Mouse (Mus musculus) 416B (cell line): ENCODE measurements around the gene Trim32.
A peak's percentile ranks its signal among the peaks of the same experiment; 100 is the strongest.

ENCODE experiments used
- DNase-seq: peaks from one replicate; pipeline ENCODE4 v3.0.0; 2011; ENCODE audit warnings: low read depth

The Trim32 gene

GRCm38 (mm10) chr4:65604504-65605150 is at the start of gene Trim32:
Trim32 (plus strand) TSS chr4:65604986.
- no peak for DNase-seq

GRCm38 (mm10) chr4:65565493-65565892 is 39.3 kb upstream of the Trim32 start:
- no peak for DNase-seq

GRCm38 (mm10) chr4:65580254-65580653 is 24.5 kb upstream of the Trim32 start:
- DNase-seq, result no peak

GRCm38 (mm10) chr4:65586947-65587346 is 17.8 kb upstream of the Trim32 start:
- DNase-seq, result no peak

GRCm38 (mm10) chr4:65589780-65590179 is 15.0 kb upstream of the Trim32 start:
- peak; percentile 54 for DNase-seq

GRCm38 (mm10) chr4:65594601-65595369 is 10.0 kb upstream of the Trim32 start:
- DNase-seq, result no peak

GRCm38 (mm10) chr4:65605151-65605702 is 441 bp downstream of the Trim32 start:
- no peak for DNase-seq

GRCm38 (mm10) chr4:65607184-65607631 is 2.4 kb downstream of the Trim32 start:
- DNase-seq, result no peak

- DNase-seq, result no peak
Measured at GRCm38 (mm10) chr4:65608112-65608511, 3.3 kb downstream of the Trim32 start.

GRCm38 (mm10) chr4:65610329-65610728 is 5.5 kb downstream of the Trim32 start:
- DNase-seq, result no peak

- DNase-seq, result no peak
Measured at GRCm38 (mm10) chr4:65610896-65611295, 6.1 kb downstream of the Trim32 start.

GRCm38 (mm10) chr4:65613135-65613534 is 8.3 kb downstream of the Trim32 start:
- DNase-seq, result no peak

- DNase-seq, result no peak
Measured at GRCm38 (mm10) chr4:65620125-65620524, 15.3 kb downstream of the Trim32 start.

- no peak for DNase-seq
Measured at GRCm38 (mm10) chr4:65638231-65638630, 33.4 kb downstream of the Trim32 start.

- DNase-seq, result no peak
Measured at GRCm38 (mm10) chr4:65642611-65643010, 37.8 kb downstream of the Trim32 start.

GRCm38 (mm10) chr4:65654723-65655122 is 49.9 kb downstream of the Trim32 start:
- DNase-seq, result peak; percentile 33

GRCm38 (mm10) chr4:65663176-65663575 is 58.4 kb downstream of the Trim32 start:
- no peak for DNase-seq
